Mouse (Mus musculus) adrenal gland, postnatal 36 days (tissue): ENCODE measurements around the gene Rb1. TPM values are rescaled to one million over a fixed set of nuclear protein-coding genes. Genes with fewer than 3 reads are reported as not detected.
A peak's percentile ranks its signal among the peaks of the same experiment; 100 is the strongest.

Experiments used
- DNase-seq, 2 experiments: peaks; one replicate each; pipeline ENCODE4 v3.0.0; 2021; ENCODE audit warnings: mixed read lengths in 1 of 2
- total RNA-seq, 2 experiments: library from RNA; stranded (reverse); gene quantifications; 2 replicates each; pipeline ENCODE4 v1.2.3; 2021

Rb1 gene
- total RNA-seq, 2 experiments from 2014 or later, result 20.4 to 21.6 TPM

DNA sequence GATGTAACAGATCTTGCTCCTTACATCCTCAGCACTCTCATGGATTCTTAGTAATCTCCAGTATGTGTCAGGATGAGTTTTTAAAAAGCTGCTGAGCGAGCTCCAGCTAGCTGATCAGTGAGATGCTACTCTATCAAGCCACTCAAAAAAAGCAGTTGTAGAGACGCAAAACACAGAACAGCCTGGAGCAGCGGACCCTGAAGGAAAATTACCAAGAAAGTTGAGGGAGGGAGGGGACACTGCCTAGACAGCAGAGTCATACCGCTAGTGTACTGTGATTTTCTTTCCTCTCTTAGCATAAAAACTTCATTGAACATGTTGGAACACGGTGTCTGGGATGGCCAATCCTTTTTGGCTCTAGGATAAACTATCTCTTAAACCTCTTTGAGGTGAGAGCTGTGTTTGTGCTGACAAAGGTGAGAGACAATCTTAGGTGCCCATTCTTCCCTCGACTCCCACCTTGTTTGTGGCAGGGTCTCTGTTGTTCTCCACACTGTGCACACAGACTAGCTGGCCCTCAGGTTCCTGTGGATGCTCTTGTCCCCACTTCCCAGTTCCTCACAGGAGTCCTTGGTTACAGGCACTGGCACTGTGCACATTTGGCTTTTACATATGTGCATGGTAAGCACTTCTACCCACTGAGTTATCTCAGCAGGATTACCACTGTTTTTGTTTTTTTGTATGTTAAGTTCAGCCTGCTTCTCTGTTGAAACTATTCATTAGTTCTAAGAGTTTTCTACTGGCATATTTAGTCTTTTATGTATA lies 10.9 kb upstream of the Rb1 start:
- no peak for DNase-seq

- no peak for DNase-seq
These were observed 9.5 kb upstream of the Rb1 start for GRCm38 (mm10) chr14:73334926-73335805.

- no peak for DNase-seq
These were observed 8.3 kb upstream of the Rb1 start for GRCm38 (mm10) chr14:73333880-73334279.

DNA sequence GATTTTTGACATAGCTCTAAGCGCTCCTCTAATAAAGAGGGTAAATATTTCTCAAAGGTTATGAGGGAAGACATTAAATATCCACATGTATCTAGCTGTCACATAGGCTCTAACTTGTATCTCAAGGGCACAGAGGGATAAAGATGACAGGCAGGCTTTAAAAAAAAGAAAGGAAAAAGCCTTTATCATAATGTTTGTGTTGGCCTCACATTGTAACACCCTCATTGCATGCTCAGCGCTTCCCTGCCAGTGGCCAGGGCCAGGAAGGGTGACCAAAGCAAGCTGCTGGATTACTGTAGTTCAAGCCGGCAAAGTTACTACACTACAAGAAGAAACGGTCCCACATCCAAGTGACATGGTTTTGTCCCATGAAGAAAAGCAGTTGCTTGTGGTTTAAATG lies 5.8 kb upstream of the Rb1 start:
- no peak for DNase-seq

- DNase-seq, result no peak
These were observed 4.2 kb upstream of the Rb1 start for GRCm38 (mm10) chr14:73329871-73330270.

GRCm38 (mm10) chr14:73326511-73326910 lies 889 bp upstream of the Rb1 start:
- no peak for DNase-seq

GRCm38 (mm10) chr14:73324634-73325455 lies 777 bp downstream of the Rb1 start:
- DNase-seq, result peak; percentile 38 to 55

DNA sequence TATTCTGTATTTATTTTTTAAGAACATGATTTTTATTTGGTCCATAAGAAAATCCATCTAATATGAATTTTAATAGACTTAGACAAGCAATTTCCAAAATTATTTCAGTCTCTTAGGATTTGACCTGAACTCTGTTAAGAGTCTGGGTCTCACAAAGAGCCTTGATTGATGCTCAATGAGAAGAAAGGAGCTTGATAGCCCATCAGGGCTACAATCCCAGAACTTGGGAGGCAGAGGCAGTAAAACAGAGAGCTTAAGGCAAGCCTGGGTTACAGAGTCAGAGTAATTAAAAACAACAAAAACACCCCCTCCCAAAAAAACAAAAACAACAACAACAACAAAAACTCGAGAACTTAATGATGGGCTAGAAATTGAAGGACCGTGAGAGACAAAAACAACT lies 1.7 kb downstream of the Rb1 start:
- no peak for DNase-seq

DNA sequence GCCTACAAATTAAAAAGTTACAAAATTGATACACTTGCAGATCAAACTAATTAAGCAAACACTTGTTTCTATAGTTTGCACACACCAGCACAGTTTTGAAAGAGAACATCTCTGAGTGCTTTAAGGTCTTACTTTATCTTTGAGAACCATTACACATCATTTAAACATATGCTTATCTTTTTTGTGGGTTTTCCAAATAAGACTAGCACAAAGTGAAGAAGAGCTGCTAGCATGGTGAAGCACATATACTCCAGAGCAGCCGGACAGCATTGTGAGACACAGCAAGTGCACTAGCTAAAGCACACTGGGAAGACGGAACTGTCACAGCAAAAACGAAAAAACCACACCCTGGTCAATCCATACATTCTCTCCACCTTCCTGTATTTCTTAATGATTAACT lies 3.5 kb downstream of the Rb1 start:
- no peak for DNase-seq

- DNase-seq, result no peak
These were observed 8.7 kb downstream of the Rb1 start for GRCm38 (mm10) chr14:73316933-73317332.

- no peak for DNase-seq
These were observed 11.8 kb downstream of the Rb1 start for GRCm38 (mm10) chr14:73313864-73314263.

DNA sequence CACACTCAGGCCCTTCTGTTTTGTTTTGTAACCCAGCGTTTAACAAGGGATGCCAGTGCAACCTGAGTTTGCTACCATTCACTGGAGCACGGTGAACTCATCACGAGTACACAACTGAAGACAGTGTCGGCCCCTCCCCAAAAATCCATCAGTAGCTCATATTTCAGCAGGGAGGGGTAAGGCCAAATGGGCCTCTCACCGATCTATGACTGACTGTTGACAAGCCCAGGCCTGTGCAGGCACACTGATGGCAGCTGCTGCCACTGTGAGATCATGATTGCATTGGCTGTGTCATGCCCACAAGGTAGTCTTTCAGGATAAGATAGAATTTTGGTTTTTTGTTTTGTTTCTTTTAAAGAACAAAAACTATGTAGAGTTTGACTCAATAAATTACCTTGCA lies 12.2 kb downstream of the Rb1 start:
- no peak for DNase-seq

DNA sequence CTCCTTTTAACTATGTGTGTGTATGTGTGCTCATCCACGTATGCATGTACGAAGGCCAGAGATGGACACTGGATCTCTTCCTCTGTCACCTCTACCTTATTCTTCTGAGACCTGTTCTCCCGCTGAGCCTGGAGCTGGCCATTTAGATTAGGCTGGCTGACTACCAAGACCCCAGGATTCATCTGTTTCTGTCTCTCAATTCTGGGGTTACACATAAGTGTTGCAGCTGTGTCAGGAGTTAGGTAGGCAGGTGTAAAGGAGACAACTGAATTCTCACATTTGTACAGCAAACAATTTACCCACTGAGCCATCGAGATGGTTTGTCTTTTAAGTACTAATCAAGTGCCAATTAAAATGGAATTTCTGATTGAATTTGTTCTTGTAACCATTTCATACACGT lies 12.7 kb downstream of the Rb1 start:
- no peak for DNase-seq

GRCm38 (mm10) chr14:73307490-73307889 lies 18.1 kb downstream of the Rb1 start:
- DNase-seq, result no peak

GRCm38 (mm10) chr14:73303193-73303592 lies 22.4 kb downstream of the Rb1 start:
- DNase-seq, result peak in 1 of 2 experiments; percentile 56

- no peak for DNase-seq
These were observed 23.8 kb downstream of the Rb1 start for GRCm38 (mm10) chr14:73301856-73302255.

GRCm38 (mm10) chr14:73295512-73295911 lies 30.1 kb downstream of the Rb1 start:
- DNase-seq, result no peak

GRCm38 (mm10) chr14:73293616-73294015 lies 32.0 kb downstream of the Rb1 start:
- DNase-seq, result no peak

GRCm38 (mm10) chr14:73292434-73292833 lies 33.2 kb downstream of the Rb1 start:
- DNase-seq, result no peak

GRCm38 (mm10) chr14:73289915-73290314 lies 35.7 kb downstream of the Rb1 start:
- DNase-seq, result no peak

GRCm38 (mm10) chr14:73280996-73281395 lies 44.6 kb downstream of the Rb1 start:
- peak in 1 of 2 experiments; percentile 4 for DNase-seq

- DNase-seq, result no peak
These were observed 46.5 kb downstream of the Rb1 start for GRCm38 (mm10) chr14:73279096-73279495.
